Mouse (Mus musculus) left cerebral cortex, adult 9 months (tissue): Measurements from ENCODE around the gene Ccdc50.

ENCODE experiments used
- DNase-seq, 2 experiments: peaks; one replicate each; pipeline ENCODE4 v3.0.0; 2022; ENCODE audit warnings: low spot score in 2 of 2

Gene Ccdc50

GRCm38 (mm10) chr16:27388761-27389451 lies at the start of gene Ccdc50:
Ccdc50 (plus strand) TSS chr16:27388869.
- DNase-seq: peak in 1 of 2 experiments; percentile 67

GRCm38 (mm10) chr16:27347521-27347920 lies 41.1 kb upstream of the Ccdc50 start:
- no peak for DNase-seq

- no peak for DNase-seq
These were observed 40.3 kb upstream of the Ccdc50 start for GRCm38 (mm10) chr16:27348359-27348758.

GRCm38 (mm10) chr16:27349235-27349634 lies 39.4 kb upstream of the Ccdc50 start:
- no peak for DNase-seq

- DNase-seq: no peak
These were observed 38.7 kb upstream of the Ccdc50 start for GRCm38 (mm10) chr16:27349878-27350532.

GRCm38 (mm10) chr16:27354464-27354863 lies 34.2 kb upstream of the Ccdc50 start:
- no peak for DNase-seq

- no peak for DNase-seq
These were observed 28.6 kb upstream of the Ccdc50 start for GRCm38 (mm10) chr16:27360059-27360458.

- no peak for DNase-seq
These were observed 18.5 kb upstream of the Ccdc50 start, which contains the start of gene Uts2b for GRCm38 (mm10) chr16:27370191-27370590. Uts2b (minus strand) TSS chr16:27370239.

GRCm38 (mm10) chr16:27370700-27371099 lies 18.0 kb upstream of the Ccdc50 start:
- DNase-seq: no peak

GRCm38 (mm10) chr16:27374139-27374538 lies 14.5 kb upstream of the Ccdc50 start:
- no peak for DNase-seq

- DNase-seq: no peak
These were observed 13.4 kb upstream of the Ccdc50 start for GRCm38 (mm10) chr16:27375318-27375717.

- DNase-seq: no peak
These were observed 12.1 kb upstream of the Ccdc50 start for GRCm38 (mm10) chr16:27376556-27376955.

GRCm38 (mm10) chr16:27382217-27382616 lies 6.5 kb upstream of the Ccdc50 start:
- no peak for DNase-seq

- DNase-seq: peak in 1 of 2 experiments; percentile 51
These were observed 3.6 kb upstream of the Ccdc50 start for GRCm38 (mm10) chr16:27384893-27385603.

GRCm38 (mm10) chr16:27385649-27386048 lies 3.0 kb upstream of the Ccdc50 start:
- DNase-seq: no peak

GRCm38 (mm10) chr16:27386850-27387407 lies 1.7 kb upstream of the Ccdc50 start:
- DNase-seq: no peak

GRCm38 (mm10) chr16:27387634-27388611 lies 746 bp upstream of the Ccdc50 start:
- no peak for DNase-seq

- peak in 1 of 2 experiments; percentile 20 for DNase-seq
These were observed 1.0 kb downstream of the Ccdc50 start for GRCm38 (mm10) chr16:27389534-27390282.

- DNase-seq: no peak
These were observed 1.6 kb downstream of the Ccdc50 start for GRCm38 (mm10) chr16:27390306-27390705.

- DNase-seq: no peak
These were observed 3.2 kb downstream of the Ccdc50 start for GRCm38 (mm10) chr16:27391845-27392244.
